Mouse (Mus musculus): ENCODE measurements around the gene B4galt1. TPM values are rescaled to one million over a fixed set of nuclear protein-coding genes. Genes with fewer than 3 reads are reported as not detected.

B4galt1 gene
- polyA plus RNA-seq (2016; fragmentation: Nextera tagmentation; extraction: Ambion mirVana), result 39.6 and 40.0 TPM in 2 replicates

GRCm38 (mm10) chr4:40853565-40854386 lies at the start of gene B4galt1:
TSS of gene B4galt1 (minus strand) at chr4:40854005.
- Histone ChIP-seq H3K27me3 (replicated peaks) (no peaks in the 10 kb centered on the region), H3K4me1 (peaks cover 68% of the 10 kb centered on the region), H3K9me3 (replicated peaks) (no peaks in the 10 kb centered on the region), H3K4me2 (peak within 1 kb of the TSS; percentile 92), H3K36me3 (peaks cover 5% of the 10 kb centered on the region; the same call in 1 of the 2 replicates), H3K9ac (peak within 1 kb of the TSS; percentile 93), H3K27ac (peak within 1 kb of the TSS; percentile 98), H3K4me3 (peak within 1 kb of the TSS; percentile 79)
- peak; percentile 79 for ATAC-seq
- under 1% methylated on average over 75 of the region's 83 CpGs for WGBS (ENCODE audit: insufficient replicate concordance)

- 48% methylated on average over 4 of the region's 4 CpGs for WGBS (ENCODE audit: insufficient replicate concordance)
These were observed 46.8 kb upstream of the B4galt1 start for GRCm38 (mm10) chr4:40900612-40901011.

GRCm38 (mm10) chr4:40900071-40900470 lies 46.3 kb upstream of the B4galt1 start:
- Histone ChIP-seq H3K27me3 (replicated peaks) (no peaks in the 10 kb centered on the region), H3K9me3 (replicated peaks) (no peaks in the 10 kb centered on the region), H3K27ac (peak overlapping the region; percentile 49; the same call in 1 of the 2 replicates), H3K4me2 (no peak overlapping the region), H3K36me3 (no peaks in the 10 kb centered on the region), H3K4me3 (no peak overlapping the region), H3K4me1 (peaks cover 19% of the 10 kb centered on the region), H3K9ac (no peak overlapping the region)
- WGBS (ENCODE audit: insufficient replicate concordance), result 54% methylated on average over 3 of the region's 3 CpGs
- peak; percentile 57; the same call in 1 of the 2 replicates for ATAC-seq

More at GRCm38 (mm10) chr4:40900612-40901011, 46.8 kb upstream of the B4galt1 start:
- H3K27ac ChIP-seq, result peak overlapping the region; percentile 49; the same call in 1 of the 2 replicates
- H3K27me3 ChIP-seq (replicated peaks), result no peaks in the 10 kb centered on the region
- H3K9ac ChIP-seq, result no peak overlapping the region
- H3K4me3 ChIP-seq, result no peak overlapping the region
- no peak overlapping the region for H3K4me2 ChIP-seq
- peak; percentile 60 for ATAC-seq
- H3K4me1 ChIP-seq, result peaks cover 19% of the 10 kb centered on the region
- H3K36me3 ChIP-seq, result no peaks in the 10 kb centered on the region
- no peaks in the 10 kb centered on the region for H3K9me3 ChIP-seq (replicated peaks)

GRCm38 (mm10) chr4:40899264-40899663 lies 45.5 kb upstream of the B4galt1 start:
- H3K27me3 ChIP-seq (replicated peaks), result no peaks in the 10 kb centered on the region
- H3K4me1 ChIP-seq, result peaks cover 19% of the 10 kb centered on the region
- WGBS (ENCODE audit: insufficient replicate concordance), result 63% methylated on average over 2 of the region's 2 CpGs
- no peaks in the 10 kb centered on the region for H3K9me3 ChIP-seq (replicated peaks)
- no peak overlapping the region for H3K4me2 ChIP-seq
- H3K4me3 ChIP-seq, result no peak overlapping the region
- no peak overlapping the region for H3K9ac ChIP-seq
- H3K36me3 ChIP-seq, result no peaks in the 10 kb centered on the region
- ATAC-seq, result no peak
- no peak overlapping the region for H3K27ac ChIP-seq

- no peak for ATAC-seq
- H3K4me1 ChIP-seq, result peaks cover 19% of the 10 kb centered on the region
- H3K36me3 ChIP-seq, result no peaks in the 10 kb centered on the region
- H3K27ac ChIP-seq, result no peak overlapping the region
- H3K9ac ChIP-seq, result no peak overlapping the region
- H3K27me3 ChIP-seq (replicated peaks), result no peaks in the 10 kb centered on the region
- H3K9me3 ChIP-seq (replicated peaks), result no peaks in the 10 kb centered on the region
- no peak overlapping the region for H3K4me3 ChIP-seq
- H3K4me2 ChIP-seq, result no peak overlapping the region
- WGBS (ENCODE audit: insufficient replicate concordance), result 79% methylated on average over 6 of the region's 6 CpGs
These were observed 44.8 kb upstream of the B4galt1 start for GRCm38 (mm10) chr4:40898476-40899044.

GRCm38 (mm10) chr4:40895646-40896045 lies 41.8 kb upstream of the B4galt1 start:
- H3K27me3 ChIP-seq (replicated peaks), result no peaks in the 10 kb centered on the region
- whole genome bisulfite sequencing (ENCODE audit: insufficient replicate concordance), result 74% methylated on average over 2 of the region's 2 CpGs
- no peak overlapping the region for H3K4me3 ChIP-seq
- no peak overlapping the region for H3K9ac ChIP-seq
- ATAC-seq, result no peak
- peaks cover 14% of the 10 kb centered on the region for H3K4me1 ChIP-seq
- H3K27ac ChIP-seq, result no peak overlapping the region
- H3K9me3 ChIP-seq (replicated peaks), result no peaks in the 10 kb centered on the region
- H3K36me3 ChIP-seq, result no peaks in the 10 kb centered on the region
- no peak overlapping the region for H3K4me2 ChIP-seq

- Histone ChIP-seq H3K9ac (no peak overlapping the region), H3K4me2 (no peak overlapping the region), H3K27ac (no peak overlapping the region), H3K36me3 (no peaks in the 10 kb centered on the region), H3K9me3 (replicated peaks) (no peaks in the 10 kb centered on the region), H3K27me3 (replicated peaks) (no peaks in the 10 kb centered on the region), H3K4me3 (no peak overlapping the region), H3K4me1 (peaks cover 9% of the 10 kb centered on the region; the same call in 1 of the 2 replicates)
- ATAC-seq, result no peak
- WGBS (ENCODE audit: insufficient replicate concordance), result 78% methylated on average over 3 of the region's 3 CpGs
These were observed 41.3 kb upstream of the B4galt1 start for GRCm38 (mm10) chr4:40895118-40895517.

GRCm38 (mm10) chr4:40891206-40891605 lies 37.4 kb upstream of the B4galt1 start:
- no peak overlapping the region for H3K4me3 ChIP-seq
- H3K4me2 ChIP-seq, result no peak overlapping the region
- no peaks in the 10 kb centered on the region for H3K9me3 ChIP-seq (replicated peaks)
- H3K36me3 ChIP-seq, result no peaks in the 10 kb centered on the region
- peaks cover 9% of the 10 kb centered on the region; the same call in 1 of the 2 replicates for H3K4me1 ChIP-seq
- H3K27me3 ChIP-seq (replicated peaks), result no peaks in the 10 kb centered on the region
- no peak overlapping the region for H3K9ac ChIP-seq
- ATAC-seq, result no peak
- 64% methylated on average over 5 of the region's 5 CpGs for WGBS (ENCODE audit: insufficient replicate concordance)
- H3K27ac ChIP-seq, result no peak overlapping the region

- 68% methylated on average over 4 of the region's 4 CpGs for WGBS (ENCODE audit: insufficient replicate concordance)
These were observed 36.2 kb upstream of the B4galt1 start for GRCm38 (mm10) chr4:40889983-40890382.

GRCm38 (mm10) chr4:40889252-40889651 lies 35.4 kb upstream of the B4galt1 start:
- Histone ChIP-seq H3K4me3 (no peak overlapping the region), H3K36me3 (no peaks in the 10 kb centered on the region), H3K4me1 (peaks cover 9% of the 10 kb centered on the region; the same call in 1 of the 2 replicates), H3K27ac (no peak overlapping the region), H3K9ac (no peak overlapping the region), H3K9me3 (replicated peaks) (no peaks in the 10 kb centered on the region), H3K27me3 (replicated peaks) (no peaks in the 10 kb centered on the region), H3K4me2 (no peak overlapping the region)
- WGBS (ENCODE audit: insufficient replicate concordance), result 36% methylated on average over 3 of the region's 3 CpGs
- no peak for ATAC-seq

More at GRCm38 (mm10) chr4:40889983-40890382, 36.2 kb upstream of the B4galt1 start:
- Histone ChIP-seq H3K27ac (no peak overlapping the region), H3K36me3 (no peaks in the 10 kb centered on the region), H3K4me3 (no peak overlapping the region), H3K27me3 (replicated peaks) (no peaks in the 10 kb centered on the region), H3K4me1 (peaks cover 9% of the 10 kb centered on the region; the same call in 1 of the 2 replicates), H3K9ac (no peak overlapping the region), H3K9me3 (replicated peaks) (no peaks in the 10 kb centered on the region), H3K4me2 (no peak overlapping the region)
- no peak for ATAC-seq

- H3K27me3 ChIP-seq (replicated peaks), result no peaks in the 10 kb centered on the region
- H3K4me2 ChIP-seq, result no peak overlapping the region
- ATAC-seq, result no peak
- 72% methylated on average over 11 of the region's 11 CpGs for WGBS (ENCODE audit: insufficient replicate concordance)
- H3K9ac ChIP-seq, result no peak overlapping the region
- no peaks in the 10 kb centered on the region for H3K9me3 ChIP-seq (replicated peaks)
- no peak overlapping the region for H3K4me3 ChIP-seq
- no peaks in the 10 kb centered on the region for H3K36me3 ChIP-seq
- no peak overlapping the region for H3K27ac ChIP-seq
- peaks cover 9% of the 10 kb centered on the region; the same call in 1 of the 2 replicates for H3K4me1 ChIP-seq
These were observed 35.0 kb upstream of the B4galt1 start for GRCm38 (mm10) chr4:40888839-40889238.

GRCm38 (mm10) chr4:40885883-40886282 lies 32.1 kb upstream of the B4galt1 start:
- no peak for ATAC-seq
- H3K36me3 ChIP-seq, result no peaks in the 10 kb centered on the region
- H3K4me2 ChIP-seq, result no peak overlapping the region
- no peak overlapping the region for H3K9ac ChIP-seq
- peaks cover 9% of the 10 kb centered on the region; the same call in 1 of the 2 replicates for H3K4me1 ChIP-seq
- H3K27me3 ChIP-seq (replicated peaks), result no peaks in the 10 kb centered on the region
- H3K4me3 ChIP-seq, result no peak overlapping the region
- no peak overlapping the region for H3K27ac ChIP-seq
- 68% methylated on average over 4 of the region's 4 CpGs for WGBS (ENCODE audit: insufficient replicate concordance)
- no peaks in the 10 kb centered on the region for H3K9me3 ChIP-seq (replicated peaks)
